Mouse (Mus musculus): ENCODE results near the gene P2rx3.

- TF ChIP-seq FLI1 (IDR thresholded peaks at IDR 0.05; ENCODE audit: low read length) (no peak), GATA1 (IDR thresholded peaks at IDR 0.05; ENCODE audit: borderline replicate concordance, low read length) (no peak)
Measured at GRCm38 (mm10) chr2:85043623-85044022, 6.4 kb upstream of the P2rx3 start.

Data from megakaryocyte, embryonic 14.5 days (primary cell).